Mouse (Mus musculus): Measurements from ENCODE around the gene Eci1. TPM values are rescaled to one million over a fixed set of nuclear protein-coding genes. Genes with fewer than 3 reads are reported as not detected.
A peak's percentile ranks its signal among the peaks of the same experiment; 100 is the strongest.

Gene Eci1
- polyA plus RNA-seq, 1 experiment from 2014 or later, result 263 TPM

DNA sequence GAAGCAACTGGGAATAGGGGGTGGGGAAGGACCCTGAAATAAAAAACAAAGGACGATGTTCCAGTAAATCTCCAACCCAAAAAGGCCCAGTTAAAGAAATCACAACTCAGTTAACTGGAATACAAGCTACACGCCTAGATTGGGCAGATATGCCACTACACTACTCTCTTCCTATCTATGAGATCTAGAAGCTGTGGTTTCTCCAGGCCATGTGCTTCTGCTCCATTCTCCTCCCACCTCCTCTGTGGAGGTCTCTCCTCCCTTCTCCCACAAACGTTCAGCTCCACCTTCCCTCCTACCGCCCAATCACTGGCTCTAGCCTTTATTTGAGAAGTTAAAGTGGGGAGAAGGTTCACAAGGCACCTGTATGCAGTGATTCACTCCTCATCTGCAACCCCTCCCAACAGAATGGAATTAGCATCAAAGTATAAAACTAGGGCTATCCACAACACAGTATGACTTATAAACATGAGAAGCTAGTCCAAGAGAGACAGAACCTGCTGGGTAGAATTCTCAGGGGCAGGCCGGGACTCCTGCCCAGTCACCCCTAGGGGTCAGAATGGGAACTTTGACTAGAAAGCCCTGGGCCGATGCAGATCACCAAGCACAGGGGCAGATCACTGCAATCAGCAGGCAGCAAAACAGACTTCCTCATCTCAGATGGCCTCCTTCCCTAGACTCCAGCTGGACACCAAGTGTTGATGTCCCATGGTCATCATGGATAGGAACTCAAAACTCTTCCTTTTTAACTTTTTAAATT, 37.1 kb downstream of the Eci1 start:
- no peaks in the 10 kb centered on the region for H3K27me3 ChIP-seq (ENCODE audit: control insufficient read depth, insufficient read depth, low read length)
- no peaks in the 10 kb centered on the region for H3K9me3 ChIP-seq (ENCODE audit: control insufficient read depth, low read length)
- no peak overlapping the region for H3K9ac ChIP-seq (ENCODE audit: low read length)
- H3K27ac ChIP-seq (replicated peaks), result no peak overlapping the region
- WGBS, result 53% methylated on average over 6 of the region's 6 CpGs
- H3K4me3 ChIP-seq (ENCODE audit: low read depth, low read length), result no peak overlapping the region
- H3K4me2 ChIP-seq (replicated peaks; ENCODE audit: low read depth), result no peak overlapping the region
- DNase-seq (ENCODE audit: low spot score), result no peak
- peak; percentile 47; the same call in 1 of the 2 replicates for ATAC-seq (ENCODE audit: low FRiP score, low TSS enrichment)
- H3K4me1 ChIP-seq (replicated peaks; ENCODE audit: control insufficient read depth, insufficient read depth), result no peaks in the 10 kb centered on the region
- H3K36me3 ChIP-seq (ENCODE audit: control insufficient read depth, insufficient read depth, low read length), result no peaks in the 10 kb centered on the region
- TF ChIP-seq CTCF (IDR thresholded peaks at IDR 0.05; ENCODE audit: low read depth) (peak; percentile 27), EP300 (optimal IDR thresholded peaks at IDR 0.05) (no peak)

DNA sequence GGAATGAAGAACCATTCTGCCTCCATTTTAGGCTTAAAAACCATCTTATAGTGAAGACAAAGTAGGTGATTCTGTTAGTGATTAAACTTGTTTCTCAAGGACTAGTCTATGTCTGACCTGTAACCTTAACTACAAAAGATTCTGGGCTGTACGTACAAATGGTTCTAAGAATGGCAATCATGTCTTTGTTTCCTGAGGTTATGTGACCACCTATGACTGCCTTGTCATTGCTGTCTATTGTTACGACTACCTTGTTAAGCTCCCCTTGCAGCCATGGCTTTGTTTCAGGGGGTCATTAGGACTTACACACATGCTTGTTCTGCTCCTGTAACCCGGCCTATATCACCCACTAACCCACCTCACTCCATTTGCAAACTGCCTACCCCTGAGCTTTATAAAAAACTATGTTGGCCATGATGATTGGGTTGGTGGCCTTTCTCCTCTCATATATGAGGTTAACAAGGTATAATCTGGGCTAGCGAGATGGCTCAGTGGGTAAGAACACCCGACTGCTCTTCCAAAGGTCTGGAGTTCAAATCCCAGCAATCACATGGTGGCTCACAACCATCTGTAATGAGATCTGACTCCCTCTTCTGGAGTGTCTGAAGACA, 42.3 kb downstream of the Eci1 start:
- Histone ChIP-seq H3K9ac (ENCODE audit: low read length) (no peak overlapping the region), H3K27me3 (ENCODE audit: control insufficient read depth, insufficient read depth, low read length) (no peaks in the 10 kb centered on the region), H3K27ac (replicated peaks) (no peak overlapping the region), H3K4me3 (ENCODE audit: low read depth, low read length) (no peak overlapping the region), H3K4me2 (replicated peaks; ENCODE audit: low read depth) (no peak overlapping the region), H3K4me1 (replicated peaks; ENCODE audit: control insufficient read depth, insufficient read depth) (0 out of 2 replicates have a peak, but pooled peaks cover 6% of the 10 kb centered on the region), H3K9me3 (ENCODE audit: control insufficient read depth, low read length) (no peaks in the 10 kb centered on the region), H3K36me3 (ENCODE audit: control insufficient read depth, insufficient read depth, low read length) (no peaks in the 10 kb centered on the region)
- ATAC-seq (ENCODE audit: low FRiP score, low TSS enrichment), result no peak
- 91% methylated on average over 5 of the region's 5 CpGs for WGBS
- TF ChIP-seq EP300 (optimal IDR thresholded peaks at IDR 0.05), result no peak
- no peak for TF ChIP-seq CTCF (IDR thresholded peaks at IDR 0.05; ENCODE audit: low read depth)
- no peak for DNase-seq (ENCODE audit: low spot score)

DNA sequence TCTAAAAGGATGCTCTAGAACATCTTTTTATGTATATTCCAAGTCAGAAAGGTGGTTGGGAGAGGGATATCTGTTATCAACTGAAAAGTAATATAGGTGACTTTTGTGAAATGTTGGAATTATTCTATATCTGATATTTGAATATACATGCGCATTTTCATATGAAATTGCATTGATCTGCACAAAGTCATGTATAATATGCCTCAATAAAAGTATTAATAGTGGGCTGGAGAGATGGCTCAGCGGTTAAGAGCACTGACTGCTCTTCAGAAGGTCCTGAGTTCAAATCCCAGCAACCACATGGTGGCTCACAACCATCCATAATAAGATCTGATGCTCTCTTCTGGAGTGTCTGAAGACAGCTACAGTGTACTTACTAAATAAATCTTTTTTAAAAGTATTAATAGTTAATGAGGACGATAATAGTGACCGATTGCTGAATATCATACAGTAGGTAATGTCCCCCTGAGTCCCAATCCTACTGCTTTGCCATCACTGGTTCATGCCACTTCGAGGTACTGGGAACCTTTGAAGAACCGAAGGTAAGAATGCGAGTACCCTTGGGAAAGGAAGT, 43.0 kb downstream of the Eci1 start:
- peak overlapping the region; percentile 87; the same call in 1 of the 2 replicates for H3K9ac ChIP-seq (ENCODE audit: low read length)
- H3K27ac ChIP-seq (replicated peaks), result peak overlapping the region; percentile 75
- no peak for ATAC-seq (ENCODE audit: low FRiP score, low TSS enrichment)
- H3K36me3 ChIP-seq (ENCODE audit: control insufficient read depth, insufficient read depth, low read length), result 0 out of 2 replicates have a peak, but pooled peaks cover 4% of the 10 kb centered on the region
- 0 out of 2 replicates have a peak, but pooled peaks cover 6% of the 10 kb centered on the region for H3K4me1 ChIP-seq (replicated peaks; ENCODE audit: control insufficient read depth, insufficient read depth)
- peak overlapping the region; percentile 97 for H3K4me2 ChIP-seq (replicated peaks; ENCODE audit: low read depth)
- H3K27me3 ChIP-seq (ENCODE audit: control insufficient read depth, insufficient read depth, low read length), result no peaks in the 10 kb centered on the region
- 15% methylated on average over 7 of the region's 7 CpGs for WGBS
- peak overlapping the region; percentile 78 for H3K4me3 ChIP-seq (ENCODE audit: low read depth, low read length)
- TF ChIP-seq EP300 (optimal IDR thresholded peaks at IDR 0.05), result no peak
- TF ChIP-seq CTCF (IDR thresholded peaks at IDR 0.05; ENCODE audit: low read depth), result no peak
- DNase-seq (ENCODE audit: low spot score), result no peak
- H3K9me3 ChIP-seq (ENCODE audit: control insufficient read depth, low read length), result no peaks in the 10 kb centered on the region

DNA sequence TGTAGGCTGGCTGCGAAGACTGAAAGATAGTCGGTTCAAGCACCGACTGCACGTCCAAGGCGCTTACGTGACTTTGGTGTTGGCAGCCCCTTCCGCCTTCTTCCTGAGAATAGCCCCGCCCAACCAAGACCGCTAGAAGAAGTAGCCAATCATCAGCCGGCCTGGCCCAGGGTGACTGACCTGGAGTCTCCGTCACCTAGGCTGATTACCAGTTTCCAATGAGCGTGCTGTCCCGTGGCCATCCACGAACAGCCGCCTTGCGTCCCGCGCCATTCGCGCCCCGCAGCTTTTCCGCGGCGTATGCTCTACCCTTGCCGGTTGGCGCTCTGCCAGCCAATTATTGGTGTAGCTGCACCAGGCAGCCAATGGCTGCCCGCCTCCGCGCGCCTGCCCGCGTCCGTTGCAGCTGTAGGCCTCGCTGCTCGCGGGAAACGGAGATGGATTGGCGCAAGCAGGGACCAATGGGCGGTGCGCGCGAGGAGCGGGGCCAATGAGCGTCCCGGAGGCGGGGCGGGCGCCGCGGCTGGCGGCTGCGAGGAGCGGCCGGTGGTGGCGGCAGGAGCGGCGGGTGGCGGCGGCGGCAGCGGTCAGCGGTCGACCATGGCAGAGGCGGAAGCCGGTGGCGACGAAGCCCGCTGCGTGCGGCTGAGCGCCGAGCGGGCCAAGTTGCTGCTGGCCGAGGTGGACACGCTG, 43.6 kb downstream of the Eci1 start, which contains the start of the genes E4f1 and Pgp:
TSS of gene E4f1 (minus strand) at position 404 of the 693 bp plus-strand sequence.
TSS of gene Pgp (plus strand) at position 483 of the 693 bp plus-strand sequence.
- Histone ChIP-seq H3K27ac (replicated peaks) (peak within 1 kb of the TSS; percentile 89), H3K36me3 (ENCODE audit: control insufficient read depth, insufficient read depth, low read length) (peaks cover 6% of the 10 kb centered on the region; the same call in 1 of the 2 replicates), H3K4me3 (ENCODE audit: low read depth, low read length) (peak within 1 kb of the TSS; percentile 78), H3K4me2 (replicated peaks; ENCODE audit: low read depth) (peak within 1 kb of the TSS; percentile 97), H3K9me3 (ENCODE audit: control insufficient read depth, low read length) (no peaks in the 10 kb centered on the region), H3K27me3 (ENCODE audit: control insufficient read depth, insufficient read depth, low read length) (no peaks in the 10 kb centered on the region), H3K9ac (ENCODE audit: low read length) (peak within 1 kb of the TSS; percentile 87), H3K4me1 (replicated peaks; ENCODE audit: control insufficient read depth, insufficient read depth) (0 out of 2 replicates have a peak, but pooled peaks cover 6% of the 10 kb centered on the region)
- ATAC-seq (ENCODE audit: low FRiP score, low TSS enrichment), result peak; percentile 97
- TF ChIP-seq CTCF (IDR thresholded peaks at IDR 0.05; ENCODE audit: low read depth) (no peak), EP300 (optimal IDR thresholded peaks at IDR 0.05) (no peak)
- WGBS, result under 1% methylated on average over 53 of the region's 75 CpGs
- DNase-seq (ENCODE audit: low spot score), result peak; percentile 99

DNA sequence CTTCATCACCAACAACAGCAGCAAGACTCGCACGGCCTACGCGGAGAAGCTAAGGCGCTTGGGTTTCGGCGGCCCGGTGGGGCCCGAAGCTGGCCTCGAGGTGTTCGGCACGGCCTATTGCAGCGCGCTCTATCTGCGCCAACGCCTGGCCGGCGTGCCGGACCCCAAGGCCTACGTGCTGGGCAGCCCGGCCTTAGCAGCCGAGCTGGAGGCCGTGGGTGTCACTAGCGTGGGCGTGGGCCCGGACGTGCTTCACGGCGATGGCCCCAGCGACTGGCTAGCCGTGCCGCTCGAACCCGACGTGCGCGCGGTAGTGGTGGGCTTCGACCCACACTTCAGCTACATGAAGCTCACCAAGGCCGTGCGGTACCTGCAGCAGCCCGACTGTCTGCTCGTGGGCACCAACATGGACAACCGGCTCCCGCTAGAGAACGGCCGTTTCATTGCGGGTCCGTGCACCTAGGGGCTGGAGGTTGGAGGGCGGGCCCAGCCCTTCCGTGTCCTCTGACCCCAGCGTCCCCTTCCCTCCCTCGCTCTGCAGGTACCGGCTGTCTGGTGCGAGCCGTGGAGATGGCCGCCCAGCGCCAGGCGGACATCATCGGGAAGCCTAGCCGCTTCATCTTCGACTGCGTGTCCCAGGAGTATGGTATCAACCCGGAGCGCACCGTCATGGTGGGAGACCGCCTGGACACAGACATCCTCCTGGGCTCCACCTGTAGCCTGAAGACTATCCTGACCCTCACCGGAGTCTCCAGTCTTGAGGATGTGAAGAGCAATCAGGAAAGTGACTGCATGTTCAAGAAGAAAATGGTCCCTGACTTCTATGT, 44.5 kb downstream of the Eci1 start:
- Histone ChIP-seq H3K36me3 (ENCODE audit: control insufficient read depth, insufficient read depth, low read length) (peaks cover 12% of the 10 kb centered on the region; the same call in 1 of the 2 replicates), H3K27me3 (ENCODE audit: control insufficient read depth, insufficient read depth, low read length) (no peaks in the 10 kb centered on the region), H3K4me3 (ENCODE audit: low read depth, low read length) (peak overlapping the region; percentile 78), H3K4me1 (replicated peaks; ENCODE audit: control insufficient read depth, insufficient read depth) (0 out of 2 replicates have a peak, but pooled peaks cover 6% of the 10 kb centered on the region), H3K9ac (ENCODE audit: low read length) (peak overlapping the region; percentile 87), H3K9me3 (ENCODE audit: control insufficient read depth, low read length) (no peaks in the 10 kb centered on the region), H3K4me2 (replicated peaks; ENCODE audit: low read depth) (peak overlapping the region; percentile 97), H3K27ac (replicated peaks) (peak overlapping the region; percentile 89)
- no peak; the same call in 1 of the 2 replicates for ATAC-seq (ENCODE audit: low FRiP score, low TSS enrichment)
- peak; percentile 56 for DNase-seq (ENCODE audit: low spot score)
- TF ChIP-seq EP300 (optimal IDR thresholded peaks at IDR 0.05) (no peak), CTCF (IDR thresholded peaks at IDR 0.05; ENCODE audit: low read depth) (no peak; the same call in 1 of the 2 replicates)
- WGBS, result 1% methylated on average over 66 of the region's 68 CpGs
